Mouse (Mus musculus): ENCODE measurements around the gene Rab20.

DNA sequence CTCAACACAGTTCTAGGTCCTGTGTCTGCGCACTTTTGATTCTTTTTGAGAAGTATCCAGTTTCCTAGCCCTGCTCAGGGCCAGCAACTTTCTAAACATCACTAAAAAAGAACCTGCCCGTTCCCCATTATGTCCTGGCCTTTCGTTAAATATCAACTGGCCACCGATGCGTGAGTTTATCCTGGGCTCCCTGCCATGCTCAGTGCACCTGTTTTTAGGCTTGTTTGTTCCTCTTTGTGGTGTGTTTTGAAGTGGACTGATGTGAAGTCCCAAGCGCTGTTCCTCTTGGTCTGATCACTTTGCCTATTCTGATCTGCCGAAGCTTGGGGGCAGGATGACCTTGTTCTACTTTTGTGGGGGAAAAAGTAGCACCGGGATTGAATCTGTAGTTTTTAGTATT, 7.2 kb downstream of the Rab20 start:
- no peak for TF ChIP-seq CTCF (IDR thresholded peaks at IDR 0.05; ENCODE audit: low read depth)
- no peak for TF ChIP-seq EP300 (IDR thresholded peaks at IDR 0.05; ENCODE audit: low read depth)
